Mouse (Mus musculus): ENCODE data around the gene A930018P22Rik. TPM values are rescaled to one million over a fixed set of nuclear protein-coding genes. Genes with fewer than 3 reads are reported as not detected.

The A930018P22Rik gene
- polyA plus RNA-seq, 1 experiment from 2014 or later = 0.53 TPM

DNA sequence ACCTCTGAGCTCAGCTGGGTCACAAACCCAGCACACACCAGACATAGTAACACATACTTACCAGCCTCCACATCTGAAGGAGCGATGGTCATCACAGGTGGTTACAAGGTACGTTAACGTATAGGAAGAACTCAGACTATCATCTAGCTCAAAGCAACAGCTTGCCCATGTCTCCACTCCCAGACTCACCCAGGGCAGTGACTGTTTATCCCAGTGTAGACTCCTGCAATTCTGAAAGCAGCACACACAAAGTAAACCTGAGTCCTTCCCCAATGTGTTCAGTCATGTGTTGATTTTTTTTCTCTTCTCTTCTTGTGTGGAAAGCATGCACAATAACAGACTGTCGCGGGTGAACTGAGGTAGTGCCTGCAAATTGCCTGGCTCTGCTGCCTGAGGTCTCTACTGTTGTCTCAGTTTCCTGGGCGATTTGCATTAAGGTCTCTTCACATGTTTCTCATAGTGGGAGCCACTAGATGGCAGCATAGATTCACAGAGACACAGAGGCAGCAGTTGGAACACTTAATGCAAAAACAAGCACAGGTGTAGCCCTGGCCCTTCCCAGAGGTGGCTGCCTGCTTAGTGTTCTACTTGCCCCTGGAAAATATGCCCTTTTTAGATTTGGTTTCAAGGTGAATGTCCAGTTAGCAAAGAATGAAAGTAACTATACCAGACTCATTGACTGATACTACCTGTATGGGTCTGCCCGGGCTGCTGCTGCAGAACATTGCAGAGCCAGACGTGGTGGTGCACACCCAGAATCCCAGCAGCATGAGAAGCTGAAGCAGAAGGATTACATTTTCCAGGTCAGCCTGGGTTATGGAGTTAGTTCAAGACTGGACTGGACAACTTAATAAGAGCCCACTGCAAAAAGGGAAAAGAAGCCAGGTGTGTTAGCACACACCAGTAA is 11.8 kb downstream of the A930018P22Rik start:
- H3K4me1 ChIP-seq (ENCODE audit: control insufficient read depth, insufficient read depth, low read length) = peaks cover 11% of the 10 kb centered on the region
- H3K9ac ChIP-seq (ENCODE audit: low read depth, low read length) = no peak overlapping the region
- no peaks in the 10 kb centered on the region for H3K36me3 ChIP-seq (ENCODE audit: control insufficient read depth, insufficient read depth, low read length)
- H3K4me3 ChIP-seq (ENCODE audit: low read depth, low read length) = no peak overlapping the region
- no peak overlapping the region for H3K27ac ChIP-seq (ENCODE audit: low read depth, low read length)
- H3K4me2 ChIP-seq = no peak overlapping the region
- H3K9me3 ChIP-seq (replicated peaks; ENCODE audit: control insufficient read depth, low read length) = no peaks in the 10 kb centered on the region
- 39% methylated on average over 8 of the region's 8 CpGs for WGBS (ENCODE audit: insufficient replicate concordance)
- ATAC-seq (replicated peaks; ENCODE audit: insufficient number of reproducible peaks, low FRiP score, low TSS enrichment) = no peak
- H3K27me3 ChIP-seq (ENCODE audit: control insufficient read depth, insufficient read depth, low read length) = no peaks in the 10 kb centered on the region

DNA sequence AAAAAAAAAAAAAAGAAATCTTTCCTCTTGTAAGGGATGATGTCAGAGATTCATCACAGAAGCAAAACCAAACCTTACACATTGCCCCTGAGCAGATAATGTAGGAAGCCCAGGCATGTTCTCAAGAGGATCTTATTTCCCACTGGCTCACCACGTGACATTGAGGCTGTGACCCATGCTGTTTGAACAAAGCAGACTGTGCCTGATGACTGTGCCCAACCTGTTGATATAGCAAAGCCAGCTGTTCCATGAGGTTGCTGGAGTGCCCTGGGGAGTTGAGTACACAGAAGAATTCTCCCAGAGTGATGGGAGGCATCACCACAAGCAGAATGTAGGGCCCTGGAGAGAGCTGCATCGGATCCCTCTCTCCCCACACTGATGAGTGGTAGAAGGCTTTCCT is 13.4 kb downstream of the A930018P22Rik start:
- Histone ChIP-seq H3K9me3 (replicated peaks; ENCODE audit: control insufficient read depth, low read length) (no peaks in the 10 kb centered on the region), H3K4me2 (no peak overlapping the region), H3K36me3 (ENCODE audit: control insufficient read depth, insufficient read depth, low read length) (no peaks in the 10 kb centered on the region), H3K9ac (ENCODE audit: low read depth, low read length) (no peak overlapping the region), H3K27ac (ENCODE audit: low read depth, low read length) (no peak overlapping the region), H3K4me1 (ENCODE audit: control insufficient read depth, insufficient read depth, low read length) (no peaks in the 10 kb centered on the region), H3K4me3 (ENCODE audit: low read depth, low read length) (no peak overlapping the region), H3K27me3 (ENCODE audit: control insufficient read depth, insufficient read depth, low read length) (no peaks in the 10 kb centered on the region)
- ATAC-seq (replicated peaks; ENCODE audit: insufficient number of reproducible peaks, low FRiP score, low TSS enrichment) = no peak
- 42% methylated on average over 2 of the region's 2 CpGs for WGBS (ENCODE audit: insufficient replicate concordance)

DNA sequence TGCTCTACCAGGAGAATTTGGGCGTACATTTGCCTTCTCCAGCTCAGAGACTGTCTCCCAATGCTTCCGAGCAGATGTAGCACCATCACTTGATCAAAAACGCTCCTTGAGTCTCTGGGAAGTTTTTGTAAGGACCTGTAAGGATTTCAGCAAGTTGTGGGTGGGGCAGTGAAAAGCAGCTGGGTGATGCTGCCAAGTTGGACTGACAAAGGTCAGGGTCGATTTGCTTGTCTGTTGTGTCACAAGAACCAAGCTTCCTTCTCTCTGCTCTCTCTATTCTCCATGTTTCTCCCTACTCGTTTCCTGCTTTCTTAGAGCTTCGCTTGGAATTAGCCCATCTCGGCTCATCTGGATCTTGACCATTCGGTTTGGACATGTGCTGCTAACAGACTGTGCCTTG is 19.6 kb downstream of the A930018P22Rik start:
- H3K36me3 ChIP-seq (ENCODE audit: control insufficient read depth, insufficient read depth, low read length) = no peaks in the 10 kb centered on the region

DNA sequence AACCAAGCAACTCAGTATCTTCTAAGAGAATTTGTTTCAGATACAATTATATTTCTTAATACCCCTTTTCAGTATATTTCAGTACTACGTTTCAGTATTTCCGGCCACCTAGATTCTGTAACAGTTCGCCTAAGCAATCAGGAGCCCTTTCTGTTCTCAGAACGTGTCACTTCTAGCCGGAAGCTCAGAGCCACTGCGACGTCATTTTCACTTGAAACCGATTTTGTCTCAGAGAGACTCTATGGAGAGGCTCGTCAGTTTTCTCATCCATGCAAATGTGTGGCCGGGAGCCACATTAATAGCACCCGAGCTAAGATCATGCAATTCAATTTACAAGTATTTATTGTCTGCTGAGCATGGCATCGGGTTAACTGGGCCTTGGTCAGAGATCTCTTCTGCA is 21.4 kb downstream of the A930018P22Rik start:
- WGBS (ENCODE audit: insufficient replicate concordance) = 85% methylated on average over 12 of the region's 12 CpGs
- Histone ChIP-seq H3K4me3 (ENCODE audit: low read depth, low read length) (no peak overlapping the region), H3K36me3 (ENCODE audit: control insufficient read depth, insufficient read depth, low read length) (no peaks in the 10 kb centered on the region)

More for the DNA sequence above, 19.6 kb downstream of the A930018P22Rik start:
- Histone ChIP-seq H3K27ac (ENCODE audit: low read depth, low read length) (no peak overlapping the region), H3K4me3 (ENCODE audit: low read depth, low read length) (no peak overlapping the region), H3K27me3 (ENCODE audit: control insufficient read depth, insufficient read depth, low read length) (no peaks in the 10 kb centered on the region), H3K9ac (ENCODE audit: low read depth, low read length) (no peak overlapping the region), H3K4me2 (no peak overlapping the region), H3K9me3 (replicated peaks; ENCODE audit: control insufficient read depth, low read length) (no peaks in the 10 kb centered on the region), H3K4me1 (ENCODE audit: control insufficient read depth, insufficient read depth, low read length) (no peaks in the 10 kb centered on the region)
- ATAC-seq (replicated peaks; ENCODE audit: insufficient number of reproducible peaks, low FRiP score, low TSS enrichment) = no peak
- WGBS (ENCODE audit: insufficient replicate concordance) = 74% methylated on average over 8 of the region's 8 CpGs

DNA sequence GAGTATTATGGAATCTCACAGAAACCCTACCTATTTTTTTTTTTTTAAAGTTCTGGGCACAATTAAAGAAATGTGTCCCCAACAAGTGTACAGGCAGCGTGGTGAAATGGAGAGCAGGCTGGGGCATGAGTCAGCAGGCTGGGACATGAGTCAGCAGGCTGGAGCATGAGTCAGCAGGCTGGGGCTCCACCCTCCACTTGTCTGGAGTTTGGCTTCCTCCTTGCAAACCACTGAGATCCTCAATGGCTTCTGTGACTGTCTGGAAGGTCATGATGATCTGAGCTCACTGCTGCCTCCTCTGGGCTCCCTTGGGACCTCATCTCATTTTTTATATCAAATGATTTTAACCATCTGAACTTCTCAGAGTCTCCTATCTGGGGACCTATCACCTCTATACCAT is 23.4 kb downstream of the A930018P22Rik start:
- WGBS (ENCODE audit: insufficient replicate concordance) = 62% methylated on average over 1 of the region's 1 CpGs
- no peaks in the 10 kb centered on the region for H3K36me3 ChIP-seq (ENCODE audit: control insufficient read depth, insufficient read depth, low read length)
- no peak overlapping the region for H3K27ac ChIP-seq (ENCODE audit: low read depth, low read length)
- no peaks in the 10 kb centered on the region for H3K27me3 ChIP-seq (ENCODE audit: control insufficient read depth, insufficient read depth, low read length)
- no peak overlapping the region for H3K4me3 ChIP-seq (ENCODE audit: low read depth, low read length)
- no peak overlapping the region for H3K4me2 ChIP-seq
- no peak overlapping the region for H3K9ac ChIP-seq (ENCODE audit: low read depth, low read length)
- H3K9me3 ChIP-seq (replicated peaks; ENCODE audit: control insufficient read depth, low read length) = no peaks in the 10 kb centered on the region
- peak; percentile 68; the same call in 1 of the 2 replicates for ATAC-seq (replicated peaks; ENCODE audit: insufficient number of reproducible peaks, low FRiP score, low TSS enrichment)
- H3K4me1 ChIP-seq (ENCODE audit: control insufficient read depth, insufficient read depth, low read length) = no peaks in the 10 kb centered on the region; the same call in 1 of the 2 replicates

More for the DNA sequence above, 21.4 kb downstream of the A930018P22Rik start:
- Histone ChIP-seq H3K4me2 (no peak overlapping the region), H3K9ac (ENCODE audit: low read depth, low read length) (no peak overlapping the region), H3K4me1 (ENCODE audit: control insufficient read depth, insufficient read depth, low read length) (no peaks in the 10 kb centered on the region), H3K9me3 (replicated peaks; ENCODE audit: control insufficient read depth, low read length) (no peaks in the 10 kb centered on the region), H3K27me3 (ENCODE audit: control insufficient read depth, insufficient read depth, low read length) (no peaks in the 10 kb centered on the region), H3K27ac (ENCODE audit: low read depth, low read length) (no peak overlapping the region)
- ATAC-seq (replicated peaks; ENCODE audit: insufficient number of reproducible peaks, low FRiP score, low TSS enrichment) = no peak

DNA sequence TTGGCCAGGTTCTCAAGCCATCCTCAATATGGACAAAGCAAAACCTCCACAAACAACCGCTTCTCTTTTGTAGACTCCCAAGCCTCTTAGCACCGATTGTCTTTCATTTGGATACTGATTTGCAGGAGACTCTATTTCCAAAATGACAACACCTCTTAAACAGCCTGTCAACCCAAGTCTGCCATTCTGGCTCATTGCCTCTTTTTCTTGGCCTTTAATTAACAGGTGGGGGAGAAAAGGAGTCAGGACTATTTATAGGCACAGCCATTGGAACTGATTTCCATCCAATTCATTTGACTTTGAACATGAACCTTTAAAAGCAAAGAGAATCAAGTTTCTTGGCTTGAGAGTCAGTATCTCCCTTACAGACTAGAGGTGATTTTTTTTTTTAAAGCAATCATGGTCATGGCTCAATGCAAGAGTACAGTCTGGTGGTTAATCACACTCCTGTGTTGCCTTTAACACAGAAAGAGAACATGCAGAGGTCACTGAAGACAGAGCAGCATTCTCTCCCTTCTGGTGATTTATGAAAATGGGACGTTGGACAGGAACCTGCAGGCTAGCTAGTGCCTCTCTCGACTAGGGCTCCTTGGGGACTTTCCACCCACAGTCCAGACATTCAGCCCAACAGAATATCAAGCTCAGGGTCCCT is 25.5 kb downstream of the A930018P22Rik start:
- no peaks in the 10 kb centered on the region for H3K36me3 ChIP-seq (ENCODE audit: control insufficient read depth, insufficient read depth, low read length)
- H3K27me3 ChIP-seq (ENCODE audit: control insufficient read depth, insufficient read depth, low read length) = no peaks in the 10 kb centered on the region
- no peak overlapping the region for H3K4me2 ChIP-seq
- H3K4me3 ChIP-seq (ENCODE audit: low read depth, low read length) = no peak overlapping the region
- H3K9me3 ChIP-seq (replicated peaks; ENCODE audit: control insufficient read depth, low read length) = no peaks in the 10 kb centered on the region
- no peak overlapping the region for H3K9ac ChIP-seq (ENCODE audit: low read depth, low read length)
- no peak overlapping the region for H3K27ac ChIP-seq (ENCODE audit: low read depth, low read length)
- WGBS (ENCODE audit: insufficient replicate concordance) = 63% methylated on average over 4 of the region's 4 CpGs
- H3K4me1 ChIP-seq (ENCODE audit: control insufficient read depth, insufficient read depth, low read length) = no peaks in the 10 kb centered on the region; the same call in 1 of the 2 replicates
- ATAC-seq (replicated peaks; ENCODE audit: insufficient number of reproducible peaks, low FRiP score, low TSS enrichment) = no peak

DNA sequence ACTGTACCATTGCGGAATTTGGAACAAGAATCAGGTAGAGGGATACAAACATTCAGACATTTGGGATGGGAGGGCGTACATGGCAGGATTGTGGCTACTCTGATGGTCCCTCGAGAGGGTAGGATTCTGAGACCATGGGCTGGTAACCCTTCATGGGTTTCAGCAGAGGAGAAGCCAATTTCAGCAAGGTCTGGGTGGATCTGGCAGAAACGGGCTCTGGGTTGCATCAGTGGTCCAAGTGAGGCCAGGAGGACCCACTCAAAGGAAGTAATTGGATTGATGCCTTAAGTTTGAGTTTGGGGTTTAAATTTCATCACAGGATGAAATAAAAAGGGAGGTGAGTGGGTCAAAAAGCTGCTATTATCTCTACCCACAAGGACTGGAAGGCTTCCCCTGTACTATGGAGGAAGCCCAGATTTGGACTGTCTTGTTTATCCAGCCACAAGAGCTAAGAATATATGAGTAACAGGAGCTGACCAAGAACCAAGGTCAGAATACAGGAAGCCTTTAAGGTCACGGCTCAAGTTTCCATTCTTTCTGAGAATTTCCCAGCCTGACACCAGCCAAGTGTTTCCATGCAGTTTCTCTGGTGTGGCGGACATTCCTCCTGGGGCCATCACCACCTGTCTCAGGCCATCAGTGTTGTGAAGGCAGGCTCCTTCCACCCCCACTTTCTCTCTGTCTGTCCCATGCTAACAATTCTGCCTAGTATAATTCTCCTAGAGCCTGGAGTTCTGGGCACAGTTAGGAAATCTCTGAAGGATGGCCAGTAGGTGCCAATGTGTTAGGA is 28.2 kb downstream of the A930018P22Rik start:
- H3K9ac ChIP-seq (ENCODE audit: low read depth, low read length) = no peak overlapping the region
- no peaks in the 10 kb centered on the region; the same call in 1 of the 2 replicates for H3K4me1 ChIP-seq (ENCODE audit: control insufficient read depth, insufficient read depth, low read length)
- H3K27me3 ChIP-seq (ENCODE audit: control insufficient read depth, insufficient read depth, low read length) = no peaks in the 10 kb centered on the region
- no peak overlapping the region for H3K4me3 ChIP-seq (ENCODE audit: low read depth, low read length)
- 73% methylated on average over 6 of the region's 6 CpGs for WGBS (ENCODE audit: insufficient replicate concordance)
- no peaks in the 10 kb centered on the region for H3K36me3 ChIP-seq (ENCODE audit: control insufficient read depth, insufficient read depth, low read length)
- no peak overlapping the region for H3K27ac ChIP-seq (ENCODE audit: low read depth, low read length)
- no peak for ATAC-seq (replicated peaks; ENCODE audit: insufficient number of reproducible peaks, low FRiP score, low TSS enrichment)
- H3K9me3 ChIP-seq (replicated peaks; ENCODE audit: control insufficient read depth, low read length) = no peaks in the 10 kb centered on the region
- no peak overlapping the region for H3K4me2 ChIP-seq

DNA sequence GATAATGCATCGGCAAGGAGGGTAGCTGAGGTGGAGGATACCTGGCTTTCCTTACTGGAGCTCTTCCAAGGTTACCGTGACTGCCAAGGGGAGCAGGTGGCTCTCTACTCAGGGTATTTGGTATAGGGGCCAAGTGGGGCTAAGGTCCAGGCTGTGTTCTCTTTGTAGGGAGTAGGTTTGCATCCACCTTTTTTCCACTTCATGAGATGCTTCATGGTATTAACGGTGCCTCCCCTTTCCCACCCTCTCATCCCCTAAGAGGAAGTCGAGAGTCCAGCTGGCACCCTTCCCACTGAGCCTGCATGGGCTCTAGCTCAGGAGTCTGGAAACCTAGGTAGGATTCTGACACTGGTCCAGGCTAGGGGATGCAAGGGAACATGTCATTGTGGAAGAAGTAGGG is 30.8 kb downstream of the A930018P22Rik start:
- Histone ChIP-seq H3K9ac (ENCODE audit: low read depth, low read length) (no peak overlapping the region), H3K4me2 (no peak overlapping the region), H3K36me3 (ENCODE audit: control insufficient read depth, insufficient read depth, low read length) (no peaks in the 10 kb centered on the region), H3K27ac (ENCODE audit: low read depth, low read length) (no peak overlapping the region), H3K27me3 (ENCODE audit: control insufficient read depth, insufficient read depth, low read length) (no peaks in the 10 kb centered on the region), H3K4me3 (ENCODE audit: low read depth, low read length) (no peak overlapping the region), H3K4me1 (ENCODE audit: control insufficient read depth, insufficient read depth, low read length) (no peaks in the 10 kb centered on the region; the same call in 1 of the 2 replicates), H3K9me3 (replicated peaks; ENCODE audit: control insufficient read depth, low read length) (no peaks in the 10 kb centered on the region)
- WGBS (ENCODE audit: insufficient replicate concordance) = 73% methylated on average over 4 of the region's 4 CpGs
- ATAC-seq (replicated peaks; ENCODE audit: insufficient number of reproducible peaks, low FRiP score, low TSS enrichment) = no peak

Measured in heart, embryonic 11.5 days (tissue).